Comparison of ENCODE assay signal across 18 mouse cellular contexts in genomic region chr5:140183387-140183786, GRCm38 (mm10).
"Had no signal": no experiment of that assay in that cellular context is flagged by ENCODE, and none has a peak within 500 bp of the region (broad histone marks: within the 10 kb centered on the region; RNA-seq: fewer than 3 reads in every experiment).

No protein-coding gene starts in this region.

- H3K4me3 ChIP-seq: layer of hippocampus, adult 2 months; limb, embryonic 12.5 days; liver, embryonic 13.5 days; lung, embryonic 15.5 days; megakaryocyte, embryonic 14.5 days; myocyte; neural tube, embryonic 15.5 days; stomach, embryonic 15.5 days had no signal

- H3K9me3 ChIP-seq: limb, embryonic 12.5 days; liver, embryonic 13.5 days; lung, embryonic 15.5 days; megakaryocyte, embryonic 14.5 days; neural tube, embryonic 15.5 days; stomach, embryonic 15.5 days had no signal

- H3K36me3 ChIP-seq: limb, embryonic 12.5 days; lung, embryonic 15.5 days; neural tube, embryonic 15.5 days; stomach, embryonic 15.5 days had no signal

- H3K27ac ChIP-seq: kidney, postnatal 0 days; layer of hippocampus, adult 2 months; limb, embryonic 12.5 days; liver, embryonic 13.5 days; macrophage; neural tube, embryonic 15.5 days; stomach, embryonic 15.5 days had no signal

- H3K4me2 ChIP-seq: limb, embryonic 12.5 days; liver, embryonic 13.5 days; lung, embryonic 15.5 days; midbrain, embryonic 11.5 days; neural tube, embryonic 15.5 days; stomach, embryonic 15.5 days had no signal

- ATAC-seq: liver, postnatal 0 days had no signal

- H3K9ac ChIP-seq: limb, embryonic 12.5 days; liver, embryonic 13.5 days; liver, postnatal 0 days; lung, embryonic 15.5 days; neural tube, embryonic 15.5 days; stomach, embryonic 15.5 days had no signal

- H3K4me1 ChIP-seq: limb, embryonic 12.5 days; lung, embryonic 15.5 days; stomach, embryonic 15.5 days had no signal

- DNase-seq: kidney, adult 11 months; kidney, adult 9 months; kidney, postnatal 4 days; liver; liver, embryonic 13.5 days; liver, postnatal 0 days; lung, postnatal 14 days; thymus, postnatal 36 days had no signal

- H3K27me3 ChIP-seq: limb, embryonic 12.5 days; liver, embryonic 13.5 days; lung, embryonic 15.5 days; megakaryocyte, embryonic 14.5 days; neural tube, embryonic 15.5 days; stomach, embryonic 15.5 days had no signal
